Mouse (Mus musculus): ENCODE measurements around the gene Cdkn1a. TPM values are rescaled to one million over a fixed set of nuclear protein-coding genes. Genes with fewer than 3 reads are reported as not detected.

The Cdkn1a gene
- polyA plus RNA-seq, 1 experiment from 2014 or later: 115 TPM

DNA sequence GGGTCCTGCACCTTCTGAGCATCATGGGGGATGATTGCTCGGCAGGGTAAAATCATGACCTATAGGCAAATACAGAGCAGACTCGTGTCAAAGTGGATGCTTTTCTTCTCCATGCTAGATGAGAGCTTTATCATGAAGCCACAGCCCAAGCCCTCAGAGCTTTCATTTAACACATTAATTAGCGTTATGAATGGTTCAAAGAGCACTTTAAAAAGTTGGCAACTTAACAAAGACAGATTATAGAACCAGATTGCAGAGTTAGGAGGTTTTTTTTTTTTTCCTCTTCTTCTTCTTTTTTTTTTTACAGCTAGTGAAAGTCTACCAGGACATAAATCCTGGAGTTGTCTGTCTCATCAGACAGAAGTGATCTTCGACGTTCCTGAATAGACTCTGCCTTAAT lies 38.6 kb downstream of the Cdkn1a start:
- no peak overlapping the region for H3K9ac ChIP-seq
- H3K27ac ChIP-seq (replicated peaks): no peak overlapping the region
- no peaks in the 10 kb centered on the region for H3K36me3 ChIP-seq
- no peak for ATAC-seq (ENCODE audit: low FRiP score, low read depth)
- WGBS: 38% methylated on average over 5 of the region's 5 CpGs
- no peak overlapping the region for H3K4me2 ChIP-seq
- no peaks in the 10 kb centered on the region for H3K4me1 ChIP-seq (replicated peaks)
- no peak overlapping the region for H3K4me3 ChIP-seq
- H3K27me3 ChIP-seq: no peaks in the 10 kb centered on the region
- H3K9me3 ChIP-seq: no peaks in the 10 kb centered on the region

GRCm38 (mm10) chr17:29135066-29135465 lies 44.3 kb downstream of the Cdkn1a start:
- no peak for ATAC-seq (ENCODE audit: low FRiP score, low read depth)
- no peaks in the 10 kb centered on the region for H3K36me3 ChIP-seq

DNA sequence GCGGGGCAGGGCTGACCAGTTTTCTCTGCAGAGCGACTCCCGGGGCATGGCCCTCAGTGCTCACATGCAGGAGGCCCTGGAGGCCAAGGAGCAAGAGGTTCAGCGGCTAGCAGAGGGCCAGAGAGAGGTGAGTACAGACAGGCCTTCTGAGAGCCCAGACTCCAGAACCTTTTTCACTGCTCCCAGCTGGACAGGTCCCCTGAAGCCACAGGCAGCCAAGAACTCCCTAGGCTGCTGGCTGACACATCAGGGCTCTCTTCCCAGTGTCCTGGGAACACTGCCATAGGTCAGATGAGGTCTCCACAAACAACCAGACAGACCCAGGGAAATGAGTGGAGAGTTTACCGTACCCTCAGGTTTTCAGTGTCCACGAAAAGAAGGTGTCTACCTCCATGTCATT lies 45.5 kb downstream of the Cdkn1a start:
- no peak overlapping the region for H3K27ac ChIP-seq (replicated peaks)
- H3K9ac ChIP-seq: no peak overlapping the region
- H3K9me3 ChIP-seq: no peaks in the 10 kb centered on the region
- no peak overlapping the region for H3K4me3 ChIP-seq
- H3K4me1 ChIP-seq (replicated peaks): no peaks in the 10 kb centered on the region
- H3K4me2 ChIP-seq: no peak overlapping the region
- no peak for ATAC-seq (ENCODE audit: low FRiP score, low read depth)
- 68% methylated on average over 6 of the region's 6 CpGs for WGBS
- H3K27me3 ChIP-seq: no peaks in the 10 kb centered on the region
- no peaks in the 10 kb centered on the region for H3K36me3 ChIP-seq

More at GRCm38 (mm10) chr17:29135066-29135465, 44.3 kb downstream of the Cdkn1a start:
- Histone ChIP-seq H3K9ac (no peak overlapping the region), H3K4me3 (no peak overlapping the region), H3K4me2 (no peak overlapping the region), H3K27me3 (no peaks in the 10 kb centered on the region), H3K27ac (replicated peaks) (no peak overlapping the region), H3K9me3 (no peaks in the 10 kb centered on the region), H3K4me1 (replicated peaks) (no peaks in the 10 kb centered on the region)
- WGBS: 81% methylated on average over 5 of the region's 5 CpGs

DNA sequence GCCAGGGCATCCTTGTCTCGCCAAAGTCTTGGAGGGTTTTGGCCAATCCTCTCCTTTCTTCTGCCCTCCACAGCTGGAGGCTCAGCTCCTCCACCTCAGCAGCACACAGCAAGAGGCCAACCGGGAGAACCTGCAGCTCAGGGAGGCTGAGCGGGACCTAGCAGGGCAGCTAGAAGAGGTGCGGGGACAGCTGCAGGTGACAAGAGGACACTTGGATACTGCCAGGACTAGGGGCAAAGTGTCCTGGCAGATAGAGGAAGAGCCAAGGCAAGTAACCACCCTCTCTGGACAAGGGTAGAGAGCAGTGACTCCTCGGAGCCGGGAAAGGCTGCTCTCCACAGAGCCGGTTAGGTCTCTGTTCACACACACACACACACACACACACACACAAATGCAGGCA lies 47.1 kb downstream of the Cdkn1a start:
- H3K9me3 ChIP-seq: no peaks in the 10 kb centered on the region
- WGBS: 82% methylated on average over 7 of the region's 7 CpGs
- no peak for ATAC-seq (ENCODE audit: low FRiP score, low read depth)

DNA sequence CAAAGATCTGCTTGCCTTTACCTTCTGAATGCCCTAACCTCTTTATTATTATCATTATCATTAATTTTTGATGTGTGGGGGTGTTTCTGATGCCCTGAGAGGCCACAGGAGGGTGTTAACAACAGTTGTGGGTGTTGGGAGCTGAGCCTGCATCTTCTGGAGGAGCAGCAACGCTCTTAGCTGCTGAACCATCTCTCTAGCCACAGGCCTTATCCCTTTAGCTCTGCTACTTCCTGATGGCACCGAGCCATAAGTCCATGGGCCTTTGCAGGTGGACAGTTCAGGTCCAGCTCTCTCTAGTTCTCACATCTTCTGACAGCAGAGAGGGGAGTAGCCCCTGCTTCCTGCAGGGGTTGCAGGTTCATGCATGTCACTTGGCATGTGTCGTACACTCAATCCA lies 50.8 kb downstream of the Cdkn1a start:
- no peak overlapping the region for H3K4me2 ChIP-seq
- WGBS: 84% methylated on average over 3 of the region's 3 CpGs
- H3K9me3 ChIP-seq: no peaks in the 10 kb centered on the region
- H3K4me3 ChIP-seq: no peak overlapping the region
- H3K27me3 ChIP-seq: no peaks in the 10 kb centered on the region
- H3K4me1 ChIP-seq (replicated peaks): no peaks in the 10 kb centered on the region
- no peaks in the 10 kb centered on the region for H3K36me3 ChIP-seq
- H3K9ac ChIP-seq: no peak overlapping the region
- no peak overlapping the region for H3K27ac ChIP-seq (replicated peaks)
- no peak for ATAC-seq (ENCODE audit: low FRiP score, low read depth)

More for the DNA sequence above, 47.1 kb downstream of the Cdkn1a start:
- H3K27ac ChIP-seq (replicated peaks): no peak overlapping the region
- no peak overlapping the region for H3K4me2 ChIP-seq
- no peaks in the 10 kb centered on the region for H3K27me3 ChIP-seq
- H3K36me3 ChIP-seq: no peaks in the 10 kb centered on the region
- H3K9ac ChIP-seq: no peak overlapping the region
- no peaks in the 10 kb centered on the region for H3K4me1 ChIP-seq (replicated peaks)
- no peak overlapping the region for H3K4me3 ChIP-seq

DNA sequence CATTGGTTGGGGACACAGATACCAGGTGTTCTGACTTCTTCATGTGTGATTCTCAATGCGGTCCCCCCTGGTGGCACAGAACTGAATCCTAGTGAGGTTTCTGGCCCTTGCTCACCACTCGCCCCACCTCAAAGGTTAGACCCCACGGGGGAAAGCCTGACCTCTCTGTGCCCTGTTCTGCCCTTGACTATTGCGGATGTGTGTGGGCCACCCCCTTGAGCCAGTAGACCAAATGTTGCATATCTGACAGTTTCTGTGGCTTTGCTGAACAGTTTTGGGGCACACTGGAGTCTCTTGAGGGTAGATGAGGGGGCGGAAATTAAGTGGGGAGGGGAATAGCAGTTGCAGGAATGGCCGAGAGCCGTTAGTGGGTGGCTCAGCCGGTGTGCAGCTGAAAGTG lies 52.5 kb downstream of the Cdkn1a start:
- H3K4me3 ChIP-seq: no peak overlapping the region
- WGBS: 84% methylated on average over 8 of the region's 8 CpGs
- no peaks in the 10 kb centered on the region for H3K27me3 ChIP-seq
- H3K27ac ChIP-seq (replicated peaks): no peak overlapping the region
- no peak overlapping the region for H3K9ac ChIP-seq
- no peaks in the 10 kb centered on the region for H3K4me1 ChIP-seq (replicated peaks)
- no peak for ATAC-seq (ENCODE audit: low FRiP score, low read depth)
- H3K4me2 ChIP-seq: no peak overlapping the region
- H3K36me3 ChIP-seq: no peaks in the 10 kb centered on the region
- H3K9me3 ChIP-seq: no peaks in the 10 kb centered on the region

DNA sequence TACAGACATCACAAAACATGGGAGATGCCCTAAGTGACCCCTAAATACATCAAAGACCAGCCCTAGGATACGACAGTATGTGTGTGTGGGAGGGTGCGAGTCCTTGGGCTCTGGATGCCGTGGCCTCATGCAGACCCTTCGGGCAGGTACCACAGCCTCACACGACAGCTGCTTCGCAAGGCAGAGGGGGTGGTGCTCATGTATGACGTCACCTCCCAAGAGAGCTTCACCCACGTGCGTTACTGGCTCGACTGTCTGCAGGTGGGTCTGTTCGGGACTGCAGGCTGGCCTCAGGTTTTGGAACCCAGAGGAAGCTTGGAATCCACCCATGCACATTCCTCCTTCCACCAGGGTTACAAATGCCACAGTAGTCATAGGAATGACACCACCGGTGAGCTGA lies 54.3 kb downstream of the Cdkn1a start:
- WGBS: 92% methylated on average over 12 of the region's 12 CpGs
- no peak overlapping the region for H3K4me3 ChIP-seq

GRCm38 (mm10) chr17:29147273-29147672 lies 56.5 kb downstream of the Cdkn1a start:
- Histone ChIP-seq H3K4me1 (replicated peaks) (no peaks in the 10 kb centered on the region), H3K9ac (no peak overlapping the region), H3K36me3 (no peaks in the 10 kb centered on the region), H3K9me3 (no peaks in the 10 kb centered on the region), H3K4me3 (no peak overlapping the region), H3K27me3 (no peaks in the 10 kb centered on the region), H3K4me2 (no peak overlapping the region), H3K27ac (replicated peaks) (no peak overlapping the region)
- WGBS: 75% methylated on average over 14 of the region's 14 CpGs
- no peak for ATAC-seq (ENCODE audit: low FRiP score, low read depth)

More for the DNA sequence above, 54.3 kb downstream of the Cdkn1a start:
- ATAC-seq (ENCODE audit: low FRiP score, low read depth): no peak
- Histone ChIP-seq H3K27ac (replicated peaks) (no peak overlapping the region), H3K4me2 (no peak overlapping the region), H3K9me3 (no peaks in the 10 kb centered on the region), H3K27me3 (no peaks in the 10 kb centered on the region), H3K4me1 (replicated peaks) (no peaks in the 10 kb centered on the region), H3K36me3 (no peaks in the 10 kb centered on the region), H3K9ac (no peak overlapping the region)

- H3K4me2 ChIP-seq: no peak overlapping the region
- H3K9ac ChIP-seq: no peak overlapping the region
- 61% methylated on average over 6 of the region's 6 CpGs for WGBS
- H3K36me3 ChIP-seq: no peaks in the 10 kb centered on the region
- H3K27me3 ChIP-seq: no peaks in the 10 kb centered on the region
- no peaks in the 10 kb centered on the region for H3K9me3 ChIP-seq
- H3K27ac ChIP-seq (replicated peaks): no peak overlapping the region
- H3K4me1 ChIP-seq (replicated peaks): no peaks in the 10 kb centered on the region
- ATAC-seq (ENCODE audit: low FRiP score, low read depth): no peak
- H3K4me3 ChIP-seq: no peak overlapping the region
Measured at GRCm38 (mm10) chr17:29147773-29148172, 57.0 kb downstream of the Cdkn1a start.

DNA sequence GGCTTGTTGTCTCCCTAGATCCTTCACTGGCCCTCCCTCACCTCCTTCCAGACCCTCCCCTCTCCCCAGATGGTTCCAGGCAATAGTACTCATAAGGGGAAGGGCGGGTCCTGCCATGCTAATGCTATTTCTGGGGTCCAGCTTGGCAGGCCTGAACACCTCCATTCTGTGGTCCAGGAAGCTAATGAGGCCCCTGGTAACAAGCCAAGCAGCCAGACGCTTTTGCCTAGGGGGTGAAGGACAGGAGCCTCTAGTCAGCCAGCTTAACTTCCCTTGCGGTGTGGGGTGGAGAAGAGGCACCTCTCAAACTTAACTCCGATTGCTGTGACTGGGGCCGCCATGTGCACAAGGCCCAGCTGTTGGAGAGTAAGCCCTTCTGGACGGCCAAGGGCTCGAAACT lies 59.0 kb downstream of the Cdkn1a start:
- Histone ChIP-seq H3K36me3 (no peaks in the 10 kb centered on the region), H3K4me2 (no peak overlapping the region), H3K4me1 (replicated peaks) (no peaks in the 10 kb centered on the region), H3K9ac (no peak overlapping the region), H3K27ac (replicated peaks) (no peak overlapping the region), H3K9me3 (no peaks in the 10 kb centered on the region), H3K4me3 (no peak overlapping the region), H3K27me3 (no peaks in the 10 kb centered on the region)
- 68% methylated on average over 7 of the region's 7 CpGs for WGBS
- ATAC-seq (ENCODE audit: low FRiP score, low read depth): no peak

Other genes starting within 250 kb of the Cdkn1a start
- gene Pnpla1, start 232.6 kb upstream of the Cdkn1a start, polyA plus RNA-seq (2015; fragmentation: Nextera tagmentation; extraction: Ambion mirVana): 0.04 TPM in 1 of 2 replicates, not detected in the other
- 1.3 and 1.9 TPM in 2 replicates for gene 4930539E08Rik, start 175.7 kb upstream of the Cdkn1a start, polyA plus RNA-seq (2015; fragmentation: Nextera tagmentation; extraction: Ambion mirVana)
- gene Pxt1, start 147.1 kb upstream of the Cdkn1a start, polyA plus RNA-seq (2015; fragmentation: Nextera tagmentation; extraction: Ambion mirVana): not detected in 2 replicates
- 84.7 and 85.0 TPM in 2 replicates for gene Kctd20, start 139.0 kb upstream of the Cdkn1a start, polyA plus RNA-seq (2015; fragmentation: Nextera tagmentation; extraction: Ambion mirVana)
- gene Stk38, start 83.0 kb upstream of the Cdkn1a start, polyA plus RNA-seq (2015; fragmentation: Nextera tagmentation; extraction: Ambion mirVana): 83.0 and 88.0 TPM in 2 replicates
- gene Srsf3, start 58.3 kb upstream of the Cdkn1a start, polyA plus RNA-seq (2015; fragmentation: Nextera tagmentation; extraction: Ambion mirVana): 411 and 428 TPM in 2 replicates
- gene Rab44, start 23.2 kb downstream of the Cdkn1a start, polyA plus RNA-seq (2015; fragmentation: Nextera tagmentation; extraction: Ambion mirVana): 0.09 TPM in 1 of 2 replicates, not detected in the other
- gene Cpne5, start 147.2 kb downstream of the Cdkn1a start, polyA plus RNA-seq (2015; fragmentation: Nextera tagmentation; extraction: Ambion mirVana): 41.1 and 42.6 TPM in 2 replicates
- 105 and 108 TPM in 2 replicates for gene Ppil1, start 173.2 kb downstream of the Cdkn1a start, polyA plus RNA-seq (2015; fragmentation: Nextera tagmentation; extraction: Ambion mirVana)
- 112 and 121 TPM in 2 replicates for gene BC004004, start 177.8 kb downstream of the Cdkn1a start, polyA plus RNA-seq (2015; fragmentation: Nextera tagmentation; extraction: Ambion mirVana)
- gene Pi16, start 226.7 kb downstream of the Cdkn1a start, polyA plus RNA-seq (2015; fragmentation: Nextera tagmentation; extraction: Ambion mirVana): 2.1 and 2.3 TPM in 2 replicates

All from hindbrain, embryonic 15.5 days (tissue).